Mouse (Mus musculus): ENCODE measurements around the gene Ahcyl2. TPM values are rescaled to one million over a fixed set of nuclear protein-coding genes. Genes with fewer than 3 reads are reported as not detected.

Gene Ahcyl2
- polyA plus RNA-seq, 1 experiment from 2014 or later: 22.3 TPM

- Histone ChIP-seq H3K4me2 (ENCODE audit: low read length) (no peak overlapping the region), H3K27ac (ENCODE audit: low read depth, low read length) (no peak overlapping the region), H3K4me3 (ENCODE audit: low read length) (no peak overlapping the region), H3K36me3 (ENCODE audit: control insufficient read depth, insufficient read depth, low read length) (no peaks in the 10 kb centered on the region), H3K9ac (ENCODE audit: low read depth, low read length) (no peak overlapping the region), H3K27me3 (replicated peaks; ENCODE audit: control insufficient read depth, insufficient read depth, low read length) (no peaks in the 10 kb centered on the region), H3K4me1 (ENCODE audit: control insufficient read depth, insufficient read depth, low read depth, low read length) (peaks cover 4% of the 10 kb centered on the region; the same call in 1 of the 2 replicates), H3K9me3 (ENCODE audit: control insufficient read depth, low read length) (no peaks in the 10 kb centered on the region)
- ATAC-seq: no peak
Measured at GRCm38 (mm10) chr6:29780082-29780481, 12.3 kb downstream of the Ahcyl2 start.

DNA sequence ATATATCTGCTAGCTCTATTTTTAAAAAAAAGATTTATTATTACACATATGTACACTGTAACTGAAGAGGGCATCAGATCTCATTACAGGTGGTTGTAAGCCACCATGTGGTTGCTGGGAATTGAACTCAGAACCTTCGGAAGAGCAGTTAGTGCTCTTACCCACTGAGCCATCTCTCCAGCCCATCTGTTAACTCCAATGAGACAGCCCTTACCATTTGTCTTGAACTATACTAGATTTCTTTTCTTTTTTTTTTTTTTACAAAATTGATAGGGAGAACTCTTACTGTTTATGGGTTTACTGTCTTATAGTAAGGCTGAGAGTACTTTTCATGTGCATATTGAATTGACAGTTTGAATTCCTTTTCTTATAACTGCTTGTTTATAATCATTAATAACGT, 12.8 kb downstream of the Ahcyl2 start:
- ATAC-seq: no peak
- no peak overlapping the region for H3K4me2 ChIP-seq (ENCODE audit: low read length)
- H3K27me3 ChIP-seq (replicated peaks; ENCODE audit: control insufficient read depth, insufficient read depth, low read length): no peaks in the 10 kb centered on the region
- no peak overlapping the region for H3K4me3 ChIP-seq (ENCODE audit: low read length)
- WGBS: 96% methylated on average over 2 of the region's 2 CpGs
- H3K36me3 ChIP-seq (ENCODE audit: control insufficient read depth, insufficient read depth, low read length): no peaks in the 10 kb centered on the region
- no peak overlapping the region for H3K9ac ChIP-seq (ENCODE audit: low read depth, low read length)
- peaks cover 4% of the 10 kb centered on the region; the same call in 1 of the 2 replicates for H3K4me1 ChIP-seq (ENCODE audit: control insufficient read depth, insufficient read depth, low read depth, low read length)
- H3K27ac ChIP-seq (ENCODE audit: low read depth, low read length): no peak overlapping the region
- H3K9me3 ChIP-seq (ENCODE audit: control insufficient read depth, low read length): no peaks in the 10 kb centered on the region

DNA sequence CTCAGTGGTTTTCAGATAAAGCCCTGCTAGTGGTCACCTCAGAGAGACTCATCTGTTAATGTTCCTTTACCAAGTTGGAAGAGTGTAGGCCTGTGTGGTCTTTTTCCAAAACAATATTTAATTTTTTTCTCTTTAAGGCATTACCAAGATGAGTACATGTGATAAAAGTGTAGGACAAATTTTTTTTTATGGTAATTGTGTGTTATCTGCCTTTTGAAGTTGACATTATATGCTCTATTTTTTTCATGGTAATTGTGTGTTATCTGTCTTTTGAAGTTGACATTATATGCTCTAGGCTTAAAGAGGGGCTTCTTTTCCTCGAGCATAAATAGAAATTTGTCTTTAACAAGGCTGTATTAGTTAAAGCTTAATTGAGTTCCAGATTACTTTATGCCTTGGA, 14.4 kb downstream of the Ahcyl2 start:
- Histone ChIP-seq H3K27me3 (replicated peaks; ENCODE audit: control insufficient read depth, insufficient read depth, low read length) (no peaks in the 10 kb centered on the region), H3K9ac (ENCODE audit: low read depth, low read length) (no peak overlapping the region), H3K4me3 (ENCODE audit: low read length) (no peak overlapping the region), H3K4me1 (ENCODE audit: control insufficient read depth, insufficient read depth, low read depth, low read length) (no peaks in the 10 kb centered on the region), H3K27ac (ENCODE audit: low read depth, low read length) (no peak overlapping the region), H3K4me2 (ENCODE audit: low read length) (no peak overlapping the region), H3K9me3 (ENCODE audit: control insufficient read depth, low read length) (no peaks in the 10 kb centered on the region), H3K36me3 (ENCODE audit: control insufficient read depth, insufficient read depth, low read length) (no peaks in the 10 kb centered on the region)
- 70% methylated on average over 1 of the region's 1 CpGs for WGBS
- no peak for ATAC-seq

GRCm38 (mm10) chr6:29783960-29784359, 16.1 kb downstream of the Ahcyl2 start:
- Histone ChIP-seq H3K4me1 (ENCODE audit: control insufficient read depth, insufficient read depth, low read depth, low read length) (no peaks in the 10 kb centered on the region; the same call in 1 of the 2 replicates), H3K9me3 (ENCODE audit: control insufficient read depth, low read length) (no peaks in the 10 kb centered on the region), H3K9ac (ENCODE audit: low read depth, low read length) (no peak overlapping the region), H3K27me3 (replicated peaks; ENCODE audit: control insufficient read depth, insufficient read depth, low read length) (no peaks in the 10 kb centered on the region), H3K4me3 (ENCODE audit: low read length) (no peak overlapping the region), H3K27ac (ENCODE audit: low read depth, low read length) (no peak overlapping the region), H3K36me3 (ENCODE audit: control insufficient read depth, insufficient read depth, low read length) (no peaks in the 10 kb centered on the region), H3K4me2 (ENCODE audit: low read length) (no peak overlapping the region)
- no peak for ATAC-seq
- 87% methylated on average over 6 of the region's 6 CpGs for WGBS

GRCm38 (mm10) chr6:29784413-29785021, 16.7 kb downstream of the Ahcyl2 start:
- no peak for ATAC-seq
- Histone ChIP-seq H3K9ac (ENCODE audit: low read depth, low read length) (no peak overlapping the region), H3K4me1 (ENCODE audit: control insufficient read depth, insufficient read depth, low read depth, low read length) (no peaks in the 10 kb centered on the region; the same call in 1 of the 2 replicates), H3K4me2 (ENCODE audit: low read length) (no peak overlapping the region), H3K9me3 (ENCODE audit: control insufficient read depth, low read length) (no peaks in the 10 kb centered on the region), H3K4me3 (ENCODE audit: low read length) (no peak overlapping the region), H3K36me3 (ENCODE audit: control insufficient read depth, insufficient read depth, low read length) (no peaks in the 10 kb centered on the region), H3K27ac (ENCODE audit: low read depth, low read length) (no peak overlapping the region), H3K27me3 (replicated peaks; ENCODE audit: control insufficient read depth, insufficient read depth, low read length) (no peaks in the 10 kb centered on the region)
- 95% methylated on average over 3 of the region's 3 CpGs for WGBS

DNA sequence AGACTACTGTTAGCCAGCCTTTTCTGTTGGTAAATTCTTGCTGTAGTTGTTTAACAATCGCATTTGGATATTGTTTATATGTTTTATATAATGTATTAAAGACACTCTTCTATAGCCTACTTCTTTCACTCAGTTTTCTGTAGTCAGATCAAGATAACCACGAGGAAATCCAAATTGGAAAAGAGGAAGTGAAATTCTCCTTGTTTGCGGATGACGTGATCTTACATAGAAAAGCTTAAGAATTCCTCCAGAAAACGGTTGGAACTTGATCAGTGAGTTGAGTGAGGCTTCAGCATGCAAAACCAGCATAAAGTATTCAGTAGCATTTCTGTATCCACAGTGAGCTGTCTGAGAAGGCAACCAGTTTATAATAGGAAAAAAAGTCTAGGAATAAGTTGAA, 17.9 kb downstream of the Ahcyl2 start:
- Histone ChIP-seq H3K9me3 (ENCODE audit: control insufficient read depth, low read length) (no peaks in the 10 kb centered on the region), H3K36me3 (ENCODE audit: control insufficient read depth, insufficient read depth, low read length) (no peaks in the 10 kb centered on the region), H3K9ac (ENCODE audit: low read depth, low read length) (no peak overlapping the region), H3K27me3 (replicated peaks; ENCODE audit: control insufficient read depth, insufficient read depth, low read length) (no peaks in the 10 kb centered on the region), H3K27ac (ENCODE audit: low read depth, low read length) (no peak overlapping the region), H3K4me3 (ENCODE audit: low read length) (no peak overlapping the region), H3K4me2 (ENCODE audit: low read length) (no peak overlapping the region), H3K4me1 (ENCODE audit: control insufficient read depth, insufficient read depth, low read depth, low read length) (no peaks in the 10 kb centered on the region; the same call in 1 of the 2 replicates)
- no peak for ATAC-seq
- 86% methylated on average over 5 of the region's 5 CpGs for WGBS

- no peaks in the 10 kb centered on the region; the same call in 1 of the 2 replicates for H3K4me1 ChIP-seq (ENCODE audit: control insufficient read depth, insufficient read depth, low read depth, low read length)
- no peak overlapping the region for H3K9ac ChIP-seq (ENCODE audit: low read depth, low read length)
- no peak for ATAC-seq
- H3K4me3 ChIP-seq (ENCODE audit: low read length): no peak overlapping the region
- WGBS: 24% methylated on average over 3 of the region's 3 CpGs
- H3K27ac ChIP-seq (ENCODE audit: low read depth, low read length): no peak overlapping the region
- H3K27me3 ChIP-seq (replicated peaks; ENCODE audit: control insufficient read depth, insufficient read depth, low read length): no peaks in the 10 kb centered on the region
- H3K9me3 ChIP-seq (ENCODE audit: control insufficient read depth, low read length): no peaks in the 10 kb centered on the region
- no peak overlapping the region for H3K4me2 ChIP-seq (ENCODE audit: low read length)
- H3K36me3 ChIP-seq (ENCODE audit: control insufficient read depth, insufficient read depth, low read length): no peaks in the 10 kb centered on the region
Measured at GRCm38 (mm10) chr6:29788779-29789350, 21.1 kb downstream of the Ahcyl2 start.

DNA sequence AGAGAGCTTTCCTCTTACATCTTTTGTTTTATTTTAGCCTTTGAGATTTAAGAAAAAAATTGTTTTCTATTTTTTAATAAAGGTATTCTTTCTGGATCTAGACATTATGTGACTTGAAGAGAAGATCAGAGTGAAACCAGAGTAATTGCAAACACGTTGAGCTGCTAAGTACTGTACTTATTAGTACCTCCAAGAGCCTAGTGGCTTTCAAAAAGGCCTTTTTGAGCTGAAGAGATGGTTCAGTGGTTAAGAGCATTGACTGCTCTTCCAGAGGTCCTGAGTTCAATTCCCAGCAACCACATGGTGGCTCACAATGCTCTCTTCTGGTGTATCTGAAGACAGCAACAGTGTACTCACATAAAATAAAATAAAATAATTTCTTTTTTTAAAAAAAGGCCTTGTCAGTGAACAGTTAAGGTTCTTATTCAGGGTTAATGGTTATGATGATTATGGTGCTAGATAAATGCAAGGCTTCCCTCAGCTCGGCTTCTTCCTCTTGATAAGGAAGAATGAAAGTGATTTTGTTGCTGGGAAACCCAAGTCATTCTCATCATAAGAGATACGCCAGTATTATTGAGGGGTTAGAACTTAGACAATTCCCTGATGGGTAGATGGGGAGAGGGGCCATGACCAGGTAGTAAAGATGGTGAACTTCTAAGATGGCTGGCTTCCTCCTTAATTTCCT, 22.3 kb downstream of the Ahcyl2 start:
- ATAC-seq: no peak
- Histone ChIP-seq H3K27ac (ENCODE audit: low read depth, low read length) (no peak overlapping the region), H3K36me3 (ENCODE audit: control insufficient read depth, insufficient read depth, low read length) (no peaks in the 10 kb centered on the region), H3K9me3 (ENCODE audit: control insufficient read depth, low read length) (no peaks in the 10 kb centered on the region), H3K4me2 (ENCODE audit: low read length) (no peak overlapping the region), H3K4me1 (ENCODE audit: control insufficient read depth, insufficient read depth, low read depth, low read length) (no peaks in the 10 kb centered on the region; the same call in 1 of the 2 replicates), H3K9ac (ENCODE audit: low read depth, low read length) (no peak overlapping the region), H3K27me3 (replicated peaks; ENCODE audit: control insufficient read depth, insufficient read depth, low read length) (no peaks in the 10 kb centered on the region), H3K4me3 (ENCODE audit: low read length) (no peak overlapping the region)
- WGBS: 85% methylated on average over 3 of the region's 3 CpGs

GRCm38 (mm10) chr6:29793520-29793919, 25.7 kb downstream of the Ahcyl2 start:
- Histone ChIP-seq H3K27ac (ENCODE audit: low read depth, low read length) (no peak overlapping the region), H3K9me3 (ENCODE audit: control insufficient read depth, low read length) (no peaks in the 10 kb centered on the region), H3K36me3 (ENCODE audit: control insufficient read depth, insufficient read depth, low read length) (no peaks in the 10 kb centered on the region), H3K9ac (ENCODE audit: low read depth, low read length) (no peak overlapping the region), H3K4me2 (ENCODE audit: low read length) (no peak overlapping the region), H3K4me3 (ENCODE audit: low read length) (no peak overlapping the region), H3K4me1 (ENCODE audit: control insufficient read depth, insufficient read depth, low read depth, low read length) (no peaks in the 10 kb centered on the region; the same call in 1 of the 2 replicates), H3K27me3 (replicated peaks; ENCODE audit: control insufficient read depth, insufficient read depth, low read length) (no peaks in the 10 kb centered on the region)
- WGBS: 76% methylated on average over 1 of the region's 1 CpGs
- no peak for ATAC-seq

Measured in hindbrain, embryonic 16.5 days (tissue).